Mouse (Mus musculus): ENCODE measurements around the gene B3gnt4.

GRCm38 (mm10) chr5:123528641-123529040, 18.4 kb downstream of the B3gnt4 start:
- TF ChIP-seq CTCF (IDR thresholded peaks at IDR 0.05; ENCODE audit: low read depth, low read length) (no peak), POLR2A (IDR thresholded peaks at IDR 0.05; ENCODE audit: extremely low read depth, insufficient read depth, low read length) (no peak)

Measured in liver, adult 2 months (tissue).